Mouse (Mus musculus): ENCODE data around the gene Cox6b1.

DNA sequence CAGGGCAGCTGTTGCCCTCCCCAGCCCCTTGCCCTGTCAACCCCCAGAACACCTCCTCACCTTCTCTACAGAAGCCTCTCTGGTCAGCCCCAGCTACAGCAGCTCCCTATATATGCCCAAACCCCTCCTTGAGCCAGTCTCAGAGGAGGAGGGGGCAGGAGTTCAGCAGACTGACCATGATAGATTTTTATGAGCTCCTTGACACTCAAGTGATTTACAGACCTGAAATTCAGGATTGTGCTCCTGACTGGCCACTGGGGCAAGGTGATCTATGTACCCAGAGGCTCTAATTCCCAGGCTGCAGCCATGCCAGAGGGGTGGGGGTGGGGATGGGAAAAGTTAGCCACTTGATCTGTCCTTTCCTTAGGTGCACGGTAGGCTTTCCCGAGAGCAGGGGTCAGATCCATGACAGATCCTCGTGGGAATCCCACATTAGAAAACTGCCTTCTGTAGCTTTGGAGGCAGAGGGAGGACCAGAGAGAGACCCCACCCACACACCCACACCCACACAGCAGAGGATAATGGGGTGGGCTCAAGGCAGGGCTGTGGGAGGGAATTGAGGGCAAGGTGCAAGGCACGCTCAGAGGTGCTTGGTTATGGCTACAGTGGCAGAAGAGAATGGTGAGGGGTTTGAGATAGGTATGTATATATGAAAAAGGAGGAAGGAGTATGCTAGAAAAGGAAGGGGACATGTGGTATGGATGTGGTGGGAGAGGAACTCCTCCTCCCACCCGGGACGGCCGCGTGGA lies 13.1 kb downstream of the Cox6b1 start, which contains the start of gene Upk1a:
- TF ChIP-seq CTCF (IDR thresholded peaks at IDR 0.05; ENCODE audit: low read depth) (no peak), EP300 (IDR thresholded peaks at IDR 0.05; ENCODE audit: low read depth) (no peak)

Data from liver, postnatal 0 days (tissue).